ENCODE assay signal across 19 mouse cellular contexts in genomic region chr15:7013047-7013446, GRCm38 (mm10).
"Had no signal": no experiment of that assay in that cellular context is flagged by ENCODE, and none has a peak within 500 bp of the region (broad histone marks: within the 10 kb centered on the region; RNA-seq: fewer than 3 reads in every experiment).

No protein-coding gene starts in this region.

- H3K4me1 ChIP-seq: midbrain, embryonic 12.5 days; midbrain, embryonic 15.5 days had no signal

- H3K4me3 ChIP-seq: limb, embryonic 12.5 days; limb, embryonic 15.5 days; midbrain, embryonic 12.5 days; midbrain, embryonic 15.5 days; neural tube, embryonic 13.5 days had no signal

- H3K9ac ChIP-seq: limb, embryonic 12.5 days; limb, embryonic 15.5 days; liver, embryonic 14.5 days; liver, postnatal 0 days; lung, embryonic 14.5 days; midbrain, embryonic 12.5 days; midbrain, embryonic 15.5 days; neural tube, embryonic 13.5 days had no signal

- ATAC-seq: lung, postnatal 0 days; midbrain, embryonic 15.5 days had no signal

- DNase-seq: kidney, adult 9 months; kidney, postnatal 14 days; kidney, postnatal 4 days; left cerebral cortex, postnatal 4 days; lung, embryonic 14.5 days; retina, postnatal 1 day; right cerebral cortex, postnatal 25 days; thymus, adult 2 months; thymus, postnatal 14 days had no signal

- H3K27me3 ChIP-seq: limb, embryonic 12.5 days; limb, embryonic 15.5 days; midbrain, embryonic 12.5 days; midbrain, embryonic 15.5 days; neural tube, embryonic 13.5 days had no signal

- H3K36me3 ChIP-seq: limb, embryonic 12.5 days; limb, embryonic 15.5 days; midbrain, embryonic 12.5 days; midbrain, embryonic 15.5 days; neural tube, embryonic 13.5 days had no signal

- H3K4me2 ChIP-seq: limb, embryonic 12.5 days; limb, embryonic 15.5 days; liver, embryonic 11.5 days; lung, embryonic 14.5 days; midbrain, embryonic 12.5 days; midbrain, embryonic 15.5 days; neural tube, embryonic 13.5 days had no signal

- H3K27ac ChIP-seq: limb, embryonic 12.5 days; limb, embryonic 15.5 days; liver, embryonic 14.5 days; macrophage; midbrain, embryonic 12.5 days; midbrain, embryonic 15.5 days; neural tube, embryonic 13.5 days had no signal

- H3K9me3 ChIP-seq: limb, embryonic 15.5 days; midbrain, embryonic 12.5 days; midbrain, embryonic 15.5 days; neural tube, embryonic 13.5 days had no signal
